Mouse (Mus musculus): ENCODE measurements around the gene Numa1.
"Not testable (repeated sequence)": the region's sequence is repeated elsewhere in the genome, so short reads cannot be mapped to it uniquely, and the experiment has no call there.

The Numa1 gene

GRCm38 (mm10) chr7:101911982-101912381 lies 21.9 kb upstream of the Numa1 start:
- peak; percentile 36 for DNase-seq (ENCODE audit: low read depth, low spot score)
- H3K27me3 ChIP-seq (ENCODE audit: control insufficient read depth, insufficient read depth, low read length, poor library complexity, severe bottlenecking), result no peaks in the 10 kb centered on the region
- peaks cover 3% of the 10 kb centered on the region for H3K36me3 ChIP-seq (ENCODE audit: control insufficient read depth, insufficient read depth, low read length, poor library complexity, severe bottlenecking)

DNA sequence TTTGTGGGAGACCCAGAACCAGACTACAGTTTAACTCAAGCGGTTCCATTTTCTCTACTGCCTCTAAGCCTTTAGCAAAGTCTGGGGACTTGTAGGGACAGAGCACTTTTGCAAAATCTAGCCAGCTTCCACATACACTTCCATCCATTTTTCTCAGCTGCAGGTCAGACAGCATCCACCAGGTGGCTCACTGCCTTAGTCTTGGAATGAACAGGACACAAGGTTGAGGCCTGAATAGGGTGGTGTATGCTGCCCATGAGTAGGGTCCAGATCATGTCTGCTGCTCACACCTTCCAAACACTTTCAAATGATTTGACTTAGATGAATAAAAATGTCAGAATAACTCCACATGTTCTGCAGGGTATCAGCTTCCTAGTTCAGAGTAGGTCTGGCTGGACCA lies 15.8 kb upstream of the Numa1 start:
- DNase-seq (ENCODE audit: low read depth, low spot score), result peak; percentile 78
- no peaks in the 10 kb centered on the region; the same call in 1 of the 2 replicates for H3K27me3 ChIP-seq (ENCODE audit: control insufficient read depth, insufficient read depth, low read length, poor library complexity, severe bottlenecking)
- H3K36me3 ChIP-seq (ENCODE audit: control insufficient read depth, insufficient read depth, low read length, poor library complexity, severe bottlenecking), result peaks cover 3% of the 10 kb centered on the region

DNA sequence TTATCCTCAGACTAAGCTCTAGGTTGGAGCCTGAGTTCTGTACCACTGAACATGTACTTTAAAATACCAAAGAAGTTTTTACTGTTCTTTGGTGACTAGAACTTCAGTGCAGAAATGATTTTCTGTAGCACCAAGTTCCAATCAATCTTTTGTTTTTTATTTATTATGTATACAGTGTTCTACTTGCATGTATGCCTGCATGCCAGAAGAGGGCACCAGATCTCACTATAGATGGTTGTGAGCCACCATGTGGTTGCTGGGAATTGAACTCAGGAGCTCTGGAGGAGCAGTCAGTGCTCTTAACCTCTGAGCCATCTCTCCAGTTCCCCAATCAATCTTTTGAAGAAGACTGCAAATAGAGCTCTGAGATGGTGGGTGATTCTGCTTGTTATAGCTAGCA lies 8.0 kb upstream of the Numa1 start:
- not testable (repeated sequence) for H3K27me3 ChIP-seq (ENCODE audit: control insufficient read depth, insufficient read depth, low read length, poor library complexity, severe bottlenecking); DNase-seq (ENCODE audit: low read depth, low spot score); H3K36me3 ChIP-seq (ENCODE audit: control insufficient read depth, insufficient read depth, low read length, poor library complexity, severe bottlenecking)

GRCm38 (mm10) chr7:101928093-101928492 lies 5.8 kb upstream of the Numa1 start:
- no peaks in the 10 kb centered on the region for H3K36me3 ChIP-seq (ENCODE audit: control insufficient read depth, insufficient read depth, low read length, poor library complexity, severe bottlenecking)
- DNase-seq (ENCODE audit: low read depth, low spot score), result no peak
- H3K27me3 ChIP-seq (ENCODE audit: control insufficient read depth, insufficient read depth, low read length, poor library complexity, severe bottlenecking), result no peaks in the 10 kb centered on the region

DNA sequence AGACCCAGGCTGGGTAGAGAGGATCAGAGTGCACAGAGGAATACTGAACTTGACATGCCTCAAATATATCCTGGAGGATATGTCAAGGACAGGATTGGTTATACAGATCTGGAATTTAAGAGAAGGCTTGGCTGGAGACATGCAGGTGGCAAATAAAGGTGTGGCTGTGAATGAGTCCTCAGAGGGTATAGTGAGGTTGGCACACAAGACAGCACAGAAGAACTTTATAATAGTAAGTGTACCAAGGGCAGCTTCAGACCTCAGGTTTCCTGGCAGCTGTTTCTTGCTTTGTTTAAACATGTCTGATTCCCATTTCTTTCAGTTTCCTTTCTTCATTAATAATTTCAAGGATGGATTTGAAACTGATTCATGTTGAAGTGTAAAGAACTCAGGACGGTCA lies 1.4 kb upstream of the Numa1 start:
- Histone ChIP-seq H3K27me3 (ENCODE audit: control insufficient read depth, insufficient read depth, low read length, poor library complexity, severe bottlenecking) (no peaks in the 10 kb centered on the region), H3K36me3 (ENCODE audit: control insufficient read depth, insufficient read depth, low read length, poor library complexity, severe bottlenecking) (no peaks in the 10 kb centered on the region)

GRCm38 (mm10) chr7:101933300-101933699 lies 611 bp upstream of the Numa1 start:
- H3K36me3 ChIP-seq (ENCODE audit: control insufficient read depth, insufficient read depth, low read length, poor library complexity, severe bottlenecking), result no peaks in the 10 kb centered on the region
- no peak for DNase-seq (ENCODE audit: low read depth, low spot score)
- H3K27me3 ChIP-seq (ENCODE audit: control insufficient read depth, insufficient read depth, low read length, poor library complexity, severe bottlenecking), result no peaks in the 10 kb centered on the region

More for the DNA sequence above, 1.4 kb upstream of the Numa1 start:
- DNase-seq (ENCODE audit: low read depth, low spot score), result no peak

- no peak for DNase-seq (ENCODE audit: low read depth, low spot score)
- Histone ChIP-seq H3K27me3 (ENCODE audit: control insufficient read depth, insufficient read depth, low read length, poor library complexity, severe bottlenecking) (no peaks in the 10 kb centered on the region), H3K36me3 (ENCODE audit: control insufficient read depth, insufficient read depth, low read length, poor library complexity, severe bottlenecking) (no peaks in the 10 kb centered on the region)
Observed at GRCm38 (mm10) chr7:101935957-101936356, 2.0 kb downstream of the Numa1 start.

GRCm38 (mm10) chr7:101936996-101937395 lies 3.1 kb downstream of the Numa1 start:
- Histone ChIP-seq H3K27me3 (ENCODE audit: control insufficient read depth, insufficient read depth, low read length, poor library complexity, severe bottlenecking) (no peaks in the 10 kb centered on the region), H3K36me3 (ENCODE audit: control insufficient read depth, insufficient read depth, low read length, poor library complexity, severe bottlenecking) (no peaks in the 10 kb centered on the region)
- no peak for DNase-seq (ENCODE audit: low read depth, low spot score)

DNA sequence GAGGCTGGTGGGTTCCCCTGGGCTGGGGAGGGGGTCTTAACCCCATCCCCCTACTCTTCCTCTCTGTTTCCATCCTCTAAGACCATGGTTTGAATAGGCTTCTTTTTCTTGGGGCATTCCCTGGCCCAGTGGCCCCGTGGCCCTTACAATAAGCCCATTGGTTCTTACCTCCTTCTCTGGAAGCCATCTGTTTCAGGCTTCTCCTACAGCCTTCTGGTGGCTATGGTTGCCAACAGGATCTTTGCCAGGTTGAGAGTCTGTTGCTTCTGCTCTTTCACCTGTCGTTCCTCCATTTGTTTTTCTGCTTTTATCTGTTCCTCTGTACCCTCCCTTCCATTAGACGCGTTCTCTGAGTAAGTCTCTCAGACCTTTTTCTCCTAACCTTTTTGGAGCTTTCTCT lies 3.7 kb downstream of the Numa1 start:
- no peaks in the 10 kb centered on the region for H3K36me3 ChIP-seq (ENCODE audit: control insufficient read depth, insufficient read depth, low read length, poor library complexity, severe bottlenecking)
- no peaks in the 10 kb centered on the region for H3K27me3 ChIP-seq (ENCODE audit: control insufficient read depth, insufficient read depth, low read length, poor library complexity, severe bottlenecking)
- DNase-seq (ENCODE audit: low read depth, low spot score), result no peak

DNA sequence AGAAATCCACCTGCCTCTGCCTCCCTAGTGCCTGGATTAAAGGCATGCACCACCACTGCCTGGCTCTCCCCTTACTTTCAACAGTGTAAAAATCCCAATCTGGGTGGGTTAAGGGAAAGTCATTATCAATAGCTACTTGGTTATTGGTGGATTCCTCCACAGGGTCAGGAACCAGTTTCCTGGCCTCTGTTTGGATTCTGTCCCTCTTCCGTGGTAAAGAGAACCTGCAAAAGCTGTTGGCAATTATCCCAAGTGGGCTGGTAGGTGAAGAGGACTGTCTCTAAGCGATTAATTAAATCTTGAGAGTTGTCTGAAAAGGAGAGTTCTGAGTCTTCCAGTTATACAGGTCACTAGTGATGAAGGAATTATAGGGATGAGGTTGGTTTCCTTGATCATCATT lies 4.4 kb downstream of the Numa1 start:
- Histone ChIP-seq H3K36me3 (ENCODE audit: control insufficient read depth, insufficient read depth, low read length, poor library complexity, severe bottlenecking) (no peaks in the 10 kb centered on the region), H3K27me3 (ENCODE audit: control insufficient read depth, insufficient read depth, low read length, poor library complexity, severe bottlenecking) (no peaks in the 10 kb centered on the region)
- DNase-seq (ENCODE audit: low read depth, low spot score), result no peak

- Histone ChIP-seq H3K36me3 (ENCODE audit: control insufficient read depth, insufficient read depth, low read length, poor library complexity, severe bottlenecking) (no peaks in the 10 kb centered on the region), H3K27me3 (ENCODE audit: control insufficient read depth, insufficient read depth, low read length, poor library complexity, severe bottlenecking) (no peaks in the 10 kb centered on the region)
- DNase-seq (ENCODE audit: low read depth, low spot score), result no peak
Observed at GRCm38 (mm10) chr7:101939758-101940157, 5.8 kb downstream of the Numa1 start.

- peak; percentile 68 for DNase-seq (ENCODE audit: low read depth, low spot score)
Observed at GRCm38 (mm10) chr7:101949008-101949407, 15.1 kb downstream of the Numa1 start.

DNA sequence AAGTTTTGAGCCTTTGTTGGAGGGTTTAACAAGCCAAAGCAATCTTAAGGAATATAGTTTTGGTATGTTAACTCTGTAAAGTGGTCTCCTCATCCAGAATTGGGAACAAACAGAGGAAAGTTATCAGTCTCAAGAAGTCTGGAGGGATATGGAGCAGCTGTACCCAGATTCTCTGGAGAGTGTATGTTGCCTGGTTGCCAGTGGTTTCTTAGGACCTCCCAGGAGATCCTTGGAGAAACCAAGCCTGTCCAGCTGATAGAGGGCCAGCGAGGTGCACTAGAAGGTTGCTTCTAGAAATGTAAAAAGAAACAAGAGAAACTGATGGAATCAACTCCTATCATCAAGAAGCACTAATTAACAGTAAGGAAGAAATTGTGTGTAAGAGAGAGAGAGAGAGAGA lies 17.7 kb downstream of the Numa1 start:
- no peak for DNase-seq (ENCODE audit: low read depth, low spot score)
- H3K27me3 ChIP-seq (ENCODE audit: control insufficient read depth, insufficient read depth, low read length, poor library complexity, severe bottlenecking), result no peaks in the 10 kb centered on the region
- no peaks in the 10 kb centered on the region for H3K36me3 ChIP-seq (ENCODE audit: control insufficient read depth, insufficient read depth, low read length, poor library complexity, severe bottlenecking)

More at GRCm38 (mm10) chr7:101949008-101949407, 15.1 kb downstream of the Numa1 start:
- H3K36me3 ChIP-seq (ENCODE audit: control insufficient read depth, insufficient read depth, low read length, poor library complexity, severe bottlenecking); H3K27me3 ChIP-seq (ENCODE audit: control insufficient read depth, insufficient read depth, low read length, poor library complexity, severe bottlenecking): not testable (repeated sequence)

DNA sequence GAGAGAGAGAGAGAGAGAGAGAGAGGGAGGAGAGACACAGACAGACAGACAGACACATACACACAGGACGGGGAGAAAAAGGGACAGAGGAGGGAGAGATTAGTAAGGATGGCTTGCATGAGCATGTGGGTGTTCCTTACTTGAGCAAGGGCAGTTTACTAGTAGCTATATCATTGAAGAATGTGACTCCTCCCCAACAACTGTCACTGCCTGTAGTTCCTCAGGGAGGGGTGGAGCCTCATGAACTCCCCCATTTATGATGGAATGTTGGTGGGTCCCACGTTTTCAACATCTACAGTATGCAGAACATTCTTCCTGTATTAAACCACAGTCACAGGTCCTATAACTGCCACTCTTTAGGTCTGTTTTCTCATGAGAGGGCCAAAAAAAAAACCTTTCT lies 18.2 kb downstream of the Numa1 start:
- Histone ChIP-seq H3K36me3 (ENCODE audit: control insufficient read depth, insufficient read depth, low read length, poor library complexity, severe bottlenecking) (no peaks in the 10 kb centered on the region), H3K27me3 (ENCODE audit: control insufficient read depth, insufficient read depth, low read length, poor library complexity, severe bottlenecking) (no peaks in the 10 kb centered on the region)
- no peak for DNase-seq (ENCODE audit: low read depth, low spot score)

DNA sequence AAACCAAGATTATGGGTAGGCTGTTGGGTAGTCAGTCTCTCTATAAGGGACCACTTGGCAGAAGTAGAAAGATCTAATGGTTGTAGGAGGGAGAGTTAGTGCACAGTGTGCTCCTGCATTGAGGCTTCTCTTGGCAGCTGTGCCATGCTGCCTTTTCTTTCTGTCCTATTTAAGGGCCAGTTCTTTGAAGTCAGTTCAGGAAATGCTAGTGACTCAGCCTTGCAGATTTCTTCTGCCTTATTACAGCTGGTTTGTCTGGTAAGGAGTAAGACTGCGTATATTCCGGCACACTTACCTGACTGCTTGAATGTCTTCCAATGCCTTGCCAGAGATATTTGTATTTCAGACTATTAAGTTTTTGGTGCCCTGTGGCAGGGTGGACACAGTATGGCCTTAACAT lies 20.3 kb downstream of the Numa1 start:
- Histone ChIP-seq H3K27me3 (ENCODE audit: control insufficient read depth, insufficient read depth, low read length, poor library complexity, severe bottlenecking) (no peaks in the 10 kb centered on the region), H3K36me3 (ENCODE audit: control insufficient read depth, insufficient read depth, low read length, poor library complexity, severe bottlenecking) (no peaks in the 10 kb centered on the region)
- no peak for DNase-seq (ENCODE audit: low read depth, low spot score)

GRCm38 (mm10) chr7:101955276-101955675 lies 21.4 kb downstream of the Numa1 start:
- H3K36me3 ChIP-seq (ENCODE audit: control insufficient read depth, insufficient read depth, low read length, poor library complexity, severe bottlenecking), result no peaks in the 10 kb centered on the region
- peak; percentile 22 for DNase-seq (ENCODE audit: low read depth, low spot score)
- H3K27me3 ChIP-seq (ENCODE audit: control insufficient read depth, insufficient read depth, low read length, poor library complexity, severe bottlenecking), result no peaks in the 10 kb centered on the region
